Mouse (Mus musculus): ENCODE results near the gene Amph. TPM values are rescaled to one million over a fixed set of nuclear protein-coding genes. Genes with fewer than 3 reads are reported as not detected.

The Amph gene
- total and polyA plus RNA-seq, 3 experiments, result 0.08 to 2.4 (median 1.1) TPM

DNA sequence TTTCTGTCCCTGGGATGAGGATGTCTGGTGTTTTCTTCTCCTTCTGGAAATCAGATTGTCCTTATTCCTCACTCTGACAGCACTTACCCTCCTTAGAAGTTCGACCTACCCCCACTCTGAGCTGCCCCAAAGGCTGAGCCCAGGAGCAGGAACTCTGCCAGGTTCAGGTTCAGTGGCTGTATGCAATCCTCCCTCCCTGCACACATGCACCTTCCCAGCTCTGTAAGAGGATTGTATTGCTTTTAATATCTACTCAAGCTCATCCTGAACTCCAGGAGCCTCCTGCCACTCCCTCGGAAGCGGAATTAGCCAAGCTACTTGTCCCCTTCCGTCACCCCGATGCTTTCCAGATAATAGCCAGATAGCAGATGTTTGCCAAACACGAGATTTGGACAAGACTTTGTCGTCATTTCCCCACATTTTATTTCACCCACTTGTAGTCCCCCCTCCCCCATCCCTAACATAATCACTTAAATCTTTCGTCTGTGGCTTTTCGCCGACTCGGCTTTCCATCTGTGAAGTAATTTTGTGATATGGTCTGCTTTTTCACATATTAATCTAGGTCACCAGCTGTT, 1.7 kb downstream of the Amph start:
- no peak overlapping the region; the same call in 1 of the 2 replicates for H3K4me3 ChIP-seq (ENCODE audit: low read depth, low read length)
- H3K9me3 ChIP-seq (replicated peaks), result no peaks in the 10 kb centered on the region; the same call in 1 of the 2 replicates
- H3K27me3 ChIP-seq (ENCODE audit: insufficient read depth, low read length), result peaks cover 33% of the 10 kb centered on the region
- DNase-seq (ENCODE audit: low spot score), result peak; percentile 7
- TF ChIP-seq CTCF (IDR thresholded peaks at IDR 0.05; ENCODE audit: low read depth, low read length) (no peak), TAL1 (conservative IDR thresholded peaks at IDR 0.05; ENCODE audit: low read depth, low read length) (peak; percentile 44; the same call in 1 of the 2 replicates), GATA1 (IDR thresholded peaks at IDR 0.05; ENCODE audit: borderline replicate concordance, low read length) (no peak), POLR2AphosphoS5 (IDR thresholded peaks at IDR 0.05; ENCODE audit: insufficient replicate concordance, low read depth, low read length) (no peak), GATA2 (IDR thresholded peaks at IDR 0.05; ENCODE audit: borderline replicate concordance, low read depth, low read length) (no peak)
- H3K36me3 ChIP-seq (replicated peaks), result no peaks in the 10 kb centered on the region
- peaks cover 31% of the 10 kb centered on the region for H3K4me1 ChIP-seq (ENCODE audit: insufficient read depth, low read depth, low read length)
- ATAC-seq (ENCODE audit: extremely low read depth, insufficient number of reproducible peaks, low FRiP score, poor library complexity, severe bottlenecking), result no peak; the same call in 1 of the 2 replicates

DNA sequence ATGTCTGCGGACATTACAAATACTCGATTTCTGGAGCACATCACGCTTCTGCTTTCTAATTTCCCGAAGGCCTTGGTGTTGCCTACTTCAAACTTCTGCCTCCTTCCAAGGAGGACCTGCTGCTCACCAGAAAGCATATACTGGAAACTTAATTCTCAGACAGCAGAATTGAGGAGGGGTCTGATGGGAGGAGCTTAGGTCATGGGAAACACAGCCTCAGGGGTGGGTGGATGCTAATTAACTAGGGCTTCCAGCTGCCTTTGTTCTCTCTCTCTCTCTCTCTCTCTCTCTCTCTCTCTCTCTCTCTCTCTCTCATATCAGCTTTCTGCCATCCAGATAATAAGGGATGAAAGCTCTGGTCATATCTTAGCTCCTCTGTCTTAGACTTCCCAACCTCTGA, 5.6 kb downstream of the Amph start:
- Histone ChIP-seq H3K4me1 (ENCODE audit: insufficient read depth, low read depth, low read length) (peaks cover 23% of the 10 kb centered on the region), H3K4me3 (ENCODE audit: low read depth, low read length) (no peak overlapping the region), H3K27me3 (ENCODE audit: insufficient read depth, low read length) (peaks cover 16% of the 10 kb centered on the region), H3K36me3 (replicated peaks) (no peaks in the 10 kb centered on the region), H3K9me3 (replicated peaks) (no peaks in the 10 kb centered on the region)
- DNase-seq (ENCODE audit: low spot score) (no peak), ATAC-seq (ENCODE audit: extremely low read depth, insufficient number of reproducible peaks, low FRiP score, poor library complexity, severe bottlenecking) (no peak)
- no peak for TF ChIP-seq GATA1 (IDR thresholded peaks at IDR 0.05; ENCODE audit: borderline replicate concordance, low read length)
- no peak for TF ChIP-seq GATA2 (IDR thresholded peaks at IDR 0.05; ENCODE audit: borderline replicate concordance, low read depth, low read length)
- no peak for TF ChIP-seq TAL1 (conservative IDR thresholded peaks at IDR 0.05; ENCODE audit: low read depth, low read length)
- no peak for TF ChIP-seq POLR2AphosphoS5 (IDR thresholded peaks at IDR 0.05; ENCODE audit: insufficient replicate concordance, low read depth, low read length)
- no peak for TF ChIP-seq CTCF (IDR thresholded peaks at IDR 0.05; ENCODE audit: low read depth, low read length)

DNA sequence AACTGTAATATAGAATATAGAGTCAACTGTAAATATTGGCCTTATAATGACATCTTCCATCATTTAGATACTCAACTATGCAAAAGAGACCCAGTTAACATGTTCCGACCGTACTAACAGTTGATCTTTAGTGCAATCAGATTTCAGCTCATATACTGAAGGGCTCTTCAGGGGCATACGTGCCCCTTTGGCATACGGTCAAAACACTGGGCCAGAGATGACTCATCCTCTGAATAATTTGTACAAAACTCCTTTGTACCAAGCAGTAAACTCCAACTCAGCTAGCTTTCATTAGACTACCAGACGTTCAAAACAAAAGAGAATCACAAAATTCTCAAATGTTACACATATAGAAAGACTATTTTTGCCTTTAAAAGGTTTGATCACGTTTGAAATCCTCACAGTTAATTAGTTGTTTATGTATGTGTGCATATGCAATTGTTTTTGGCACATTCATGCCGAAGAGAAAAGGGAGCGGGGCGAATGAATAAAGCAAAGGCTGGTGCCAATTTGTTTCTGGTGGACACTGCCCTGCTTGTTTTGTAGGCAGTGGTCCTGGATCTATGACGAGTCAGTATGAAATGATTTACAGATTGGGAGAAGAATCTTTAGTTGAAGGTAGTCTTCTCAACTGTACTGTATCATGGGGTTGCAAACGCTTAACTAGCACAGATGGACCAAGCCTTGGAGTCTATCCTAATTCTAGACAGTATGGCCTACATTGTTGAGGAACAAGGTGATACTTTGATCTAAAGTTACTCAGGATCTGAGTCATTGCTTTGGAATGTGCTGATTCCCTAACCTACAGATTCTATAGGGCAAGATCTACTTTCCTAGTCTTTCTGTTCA, 8.3 kb downstream of the Amph start:
- ATAC-seq (ENCODE audit: extremely low read depth, insufficient number of reproducible peaks, low FRiP score, poor library complexity, severe bottlenecking) (no peak), DNase-seq (ENCODE audit: low spot score) (no peak)
- H3K4me1 ChIP-seq (ENCODE audit: insufficient read depth, low read depth, low read length), result no peaks in the 10 kb centered on the region
- H3K4me3 ChIP-seq (ENCODE audit: low read depth, low read length), result no peak overlapping the region
- H3K27me3 ChIP-seq (ENCODE audit: insufficient read depth, low read length), result peaks cover 3% of the 10 kb centered on the region; the same call in 1 of the 2 replicates
- H3K9me3 ChIP-seq (replicated peaks), result no peaks in the 10 kb centered on the region
- no peak for TF ChIP-seq CTCF (IDR thresholded peaks at IDR 0.05; ENCODE audit: low read depth, low read length)
- H3K36me3 ChIP-seq (replicated peaks), result no peaks in the 10 kb centered on the region

DNA sequence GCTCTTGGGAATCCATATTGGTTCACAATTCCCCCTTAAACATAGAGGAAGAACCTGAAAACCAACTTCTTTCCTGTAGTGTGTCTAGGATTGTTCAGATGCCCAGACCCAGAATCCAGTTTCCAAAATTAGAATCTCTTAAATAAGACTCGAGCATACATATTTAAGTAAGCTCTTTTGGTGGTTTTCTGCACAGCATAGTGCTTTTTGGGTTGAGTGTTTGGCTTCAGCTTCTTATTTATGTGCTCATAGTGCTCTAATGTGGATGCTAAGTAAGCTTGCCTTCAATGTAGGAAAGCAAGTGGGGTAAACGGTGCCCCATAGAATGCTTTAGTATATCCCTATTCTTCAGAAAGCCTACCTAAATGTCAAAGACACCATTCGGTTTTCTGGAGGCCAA, 9.0 kb downstream of the Amph start:
- no peak for ATAC-seq (ENCODE audit: extremely low read depth, insufficient number of reproducible peaks, low FRiP score, poor library complexity, severe bottlenecking)
- no peak overlapping the region for H3K4me3 ChIP-seq (ENCODE audit: low read depth, low read length)
- DNase-seq (ENCODE audit: low spot score), result no peak
- H3K9me3 ChIP-seq (replicated peaks), result no peaks in the 10 kb centered on the region
- H3K36me3 ChIP-seq (replicated peaks), result no peaks in the 10 kb centered on the region
- H3K4me1 ChIP-seq (ENCODE audit: insufficient read depth, low read depth, low read length), result no peaks in the 10 kb centered on the region
- peaks cover 3% of the 10 kb centered on the region; the same call in 1 of the 2 replicates for H3K27me3 ChIP-seq (ENCODE audit: insufficient read depth, low read length)
- TF ChIP-seq POLR2AphosphoS5 (IDR thresholded peaks at IDR 0.05; ENCODE audit: insufficient replicate concordance, low read depth, low read length) (no peak), CTCF (IDR thresholded peaks at IDR 0.05; ENCODE audit: low read depth, low read length) (no peak), GATA1 (IDR thresholded peaks at IDR 0.05; ENCODE audit: borderline replicate concordance, low read length) (no peak), GATA2 (IDR thresholded peaks at IDR 0.05; ENCODE audit: borderline replicate concordance, low read depth, low read length) (no peak), TAL1 (conservative IDR thresholded peaks at IDR 0.05; ENCODE audit: low read depth, low read length) (no peak)

DNA sequence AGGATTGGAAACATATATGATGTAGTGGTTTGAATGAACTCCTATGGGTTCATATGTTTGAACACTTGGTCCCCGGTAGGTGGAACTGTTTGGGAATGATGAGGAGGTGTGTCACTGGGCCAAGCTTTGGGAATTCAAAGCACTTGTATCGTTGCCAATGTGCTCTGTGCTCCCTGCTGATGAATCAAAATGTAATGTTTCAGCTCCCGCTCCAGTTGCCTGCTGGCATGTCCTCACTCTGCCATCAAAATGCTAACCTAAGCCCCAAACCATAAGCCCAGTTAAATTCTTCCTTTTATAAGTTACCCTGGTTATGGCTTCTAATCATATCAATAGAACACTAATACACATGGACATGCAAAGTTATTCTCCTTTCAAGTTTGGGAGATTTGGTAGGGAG, 24.6 kb downstream of the Amph start:
- H3K4me1 ChIP-seq (ENCODE audit: insufficient read depth, low read depth, low read length), result no peaks in the 10 kb centered on the region
- H3K36me3 ChIP-seq (replicated peaks), result no peaks in the 10 kb centered on the region
- H3K4me3 ChIP-seq (ENCODE audit: low read depth, low read length), result no peak overlapping the region
- H3K9me3 ChIP-seq (replicated peaks), result no peaks in the 10 kb centered on the region
- TF ChIP-seq CTCF (IDR thresholded peaks at IDR 0.05; ENCODE audit: low read depth, low read length) (no peak), TAL1 (conservative IDR thresholded peaks at IDR 0.05; ENCODE audit: low read depth, low read length) (no peak), POLR2AphosphoS5 (IDR thresholded peaks at IDR 0.05; ENCODE audit: insufficient replicate concordance, low read depth, low read length) (no peak), GATA1 (IDR thresholded peaks at IDR 0.05; ENCODE audit: borderline replicate concordance, low read length) (no peak)
- ATAC-seq (ENCODE audit: extremely low read depth, insufficient number of reproducible peaks, low FRiP score, poor library complexity, severe bottlenecking) (no peak), DNase-seq (ENCODE audit: low spot score) (no peak)
- peaks cover 8% of the 10 kb centered on the region for H3K27me3 ChIP-seq (ENCODE audit: insufficient read depth, low read length)

DNA sequence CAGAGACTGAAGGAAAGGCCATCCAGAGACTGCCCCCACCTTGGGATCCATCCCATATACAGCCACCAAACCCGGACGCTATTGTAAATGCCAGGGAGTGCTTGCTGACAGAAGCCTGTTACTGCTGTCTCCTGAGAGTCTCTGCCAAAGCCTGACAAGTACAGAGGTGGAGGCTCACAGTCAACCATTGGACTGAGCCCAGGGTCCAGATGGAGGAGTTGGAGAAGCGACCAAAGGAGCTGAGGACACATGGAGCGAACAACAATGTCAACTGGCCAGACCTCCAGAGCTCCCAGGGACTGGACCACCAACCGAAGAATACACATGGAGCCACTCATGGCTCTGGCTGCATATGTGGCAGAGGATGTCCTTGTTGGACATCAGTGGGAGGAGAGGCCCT, 26.3 kb downstream of the Amph start:
- H3K9me3 ChIP-seq (replicated peaks), result no peaks in the 10 kb centered on the region
- TF ChIP-seq GATA1 (IDR thresholded peaks at IDR 0.05; ENCODE audit: borderline replicate concordance, low read length) (no peak), TAL1 (conservative IDR thresholded peaks at IDR 0.05; ENCODE audit: low read depth, low read length) (no peak), POLR2AphosphoS5 (IDR thresholded peaks at IDR 0.05; ENCODE audit: insufficient replicate concordance, low read depth, low read length) (no peak), CTCF (IDR thresholded peaks at IDR 0.05; ENCODE audit: low read depth, low read length) (no peak), GATA2 (IDR thresholded peaks at IDR 0.05; ENCODE audit: borderline replicate concordance, low read depth, low read length) (no peak)
- ATAC-seq (ENCODE audit: extremely low read depth, insufficient number of reproducible peaks, low FRiP score, poor library complexity, severe bottlenecking), result no peak

More for the DNA sequence above, 26.3 kb downstream of the Amph start:
- no peak for DNase-seq (ENCODE audit: low spot score)
- H3K4me1 ChIP-seq (ENCODE audit: insufficient read depth, low read depth, low read length), result no peaks in the 10 kb centered on the region
- H3K27me3 ChIP-seq (ENCODE audit: insufficient read depth, low read length), result peaks cover 9% of the 10 kb centered on the region; the same call in 1 of the 2 replicates
- H3K4me3 ChIP-seq (ENCODE audit: low read depth, low read length), result no peak overlapping the region
- no peaks in the 10 kb centered on the region for H3K36me3 ChIP-seq (replicated peaks)

All from G1E (cell line).